Mouse (Mus musculus): ENCODE results near the gene Prx.

GRCm38 (mm10) chr7:27486102-27486769 lies 12.9 kb upstream of the Prx start:
- TF ChIP-seq ZC3H11A (IDR thresholded peaks at IDR 0.05; ENCODE audit: low read depth, low read length) (no peak), POLR2A (IDR thresholded peaks at IDR 0.05; ENCODE audit: low read depth, low read length) (no peak), EP300 (IDR thresholded peaks at IDR 0.05; ENCODE audit: low read length) (no peak; the same call in none of the 2 replicates), BHLHE40 (IDR thresholded peaks at IDR 0.05; ENCODE audit: low read depth, low read length) (no peak), CTCF (conservative IDR thresholded peaks at IDR 0.05 in 1 of 2, IDR thresholded peaks at IDR 0.05 in 1 of 2; ENCODE audit: low read depth in 2 of 2, low read length in 2 of 2) (no peak), USF1 (IDR thresholded peaks at IDR 0.05; ENCODE audit: low read depth, low read length) (no peak), ELF1 (IDR thresholded peaks at IDR 0.05; ENCODE audit: low read depth, low read length) (no peak), CHD2 (IDR thresholded peaks at IDR 0.05; ENCODE audit: low read length) (no peak), IRF4 (IDR thresholded peaks at IDR 0.05; ENCODE audit: low read depth, low read length) (0 out of 2 replicates have a peak, but pooled peaks have one; percentile 24), MYC (IDR thresholded peaks at IDR 0.05; ENCODE audit: low read depth, low read length) (no peak)
